ENCODE assay signal across 8 mouse cellular contexts in the genomic region with DNA sequence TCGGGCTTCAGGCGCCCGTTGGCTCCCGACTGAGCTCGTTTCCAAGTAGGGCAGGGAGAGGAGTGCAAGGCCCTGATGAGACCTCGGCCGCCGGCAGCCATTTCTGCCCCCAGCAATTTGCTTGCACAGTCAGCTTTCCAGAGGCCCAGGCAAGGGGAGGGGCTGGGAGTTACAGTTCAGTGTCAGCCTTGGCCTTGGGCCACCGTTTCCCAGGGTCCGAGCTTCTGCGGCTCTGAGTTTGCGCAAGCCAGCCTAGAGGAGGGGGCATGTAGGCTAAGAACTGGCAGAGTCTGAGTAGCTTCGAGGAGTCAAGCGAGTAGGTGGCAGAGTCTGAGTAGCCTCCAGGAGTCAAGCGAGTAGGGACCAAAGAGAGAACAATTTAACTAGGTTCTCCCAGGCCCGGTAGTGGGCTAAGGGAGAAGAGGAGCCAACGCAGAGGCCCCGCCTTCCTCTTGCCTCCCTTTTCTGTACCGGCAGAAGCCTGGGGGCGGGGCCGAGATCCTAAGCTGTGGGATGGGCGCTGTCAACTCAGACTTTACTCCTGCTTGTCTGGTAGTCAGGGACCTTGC. TPM values are rescaled to one million over a fixed set of nuclear protein-coding genes. Genes with fewer than 3 reads are reported as not detected.
DNase-seq lines count a peak whose midpoint lies in the region; ATAC-seq and TF ChIP-seq lines count a peak whose summit lies in the region.

A gene (minus strand): TSS at position 413 of the 569 bp plus-strand sequence.

- peak within 1 kb of the TSS; percentile 47 for H3K4me2 ChIP-seq in forebrain, postnatal 0 days (ENCODE audit: low read depth)
- H3K4me2 ChIP-seq in neural tube, embryonic 15.5 days: peak within 1 kb of the TSS; percentile 59

- H3K4me3 ChIP-seq in forebrain, postnatal 0 days (ENCODE audit: low read depth, low read length): peak within 1 kb of the TSS; percentile 21
- H3K4me3 ChIP-seq in layer of hippocampus, adult 2 months: peak within 1 kb of the TSS; percentile 42
- H3K4me3 ChIP-seq in neural tube, embryonic 15.5 days (replicated peaks): peak within 1 kb of the TSS; percentile 36

- H3K9ac ChIP-seq in forebrain, postnatal 0 days: peak within 1 kb of the TSS; percentile 45; the same call in 1 of the 2 replicates
- H3K9ac ChIP-seq in neural tube, embryonic 15.5 days (replicated peaks): peak within 1 kb of the TSS; percentile 41

- WGBS in forebrain, postnatal 0 days: 6% methylated on average over 22 of the region's 22 CpGs
- 4% methylated on average over 22 of the region's 22 CpGs for WGBS in neural tube, embryonic 15.5 days

- DNase-seq in NIH3T3 (ENCODE audit: low read depth): peak; percentile 95
- peak; percentile 52 for DNase-seq in cerebellum, adult 9-10 months
- peak; percentile 81 for DNase-seq in forebrain, postnatal 0 days
- DNase-seq in heart, postnatal 36 days: peak; percentile 80 to 85
- DNase-seq in layer of hippocampus, adult 2 months (ENCODE audit: low spot score in 2 of 2): peak; percentile 42 to 44
- DNase-seq in lung, adult 18-20 months: peak; percentile 84 to 87
- DNase-seq in thymus, postnatal 0 days (ENCODE audit: low spot score): peak; percentile 35

- intact Hi-C loops in heart, postnatal 36 days (cut with DNase I): loop anchor here (2.0 to 5.0 kb wide), 2 partner anchors 26 to 235 kb away; a partner anchor contains a TSS

- peak; percentile 86 for ATAC-seq in forebrain, postnatal 0 days
- ATAC-seq in neural tube, embryonic 15.5 days (ENCODE audit: low FRiP score): peak; percentile 82

- TF ChIP-seq CTCF in forebrain, postnatal 0 days (IDR thresholded peaks at IDR 0.05; ENCODE audit: low read depth): no peak
- TF ChIP-seq CTCF in layer of hippocampus, adult 2 months (conservative IDR thresholded peaks at IDR 0.05): no peak

- no peaks in the 10 kb centered on the region for H3K36me3 ChIP-seq in forebrain, postnatal 0 days (ENCODE audit: insufficient read depth)
- no peaks in the 10 kb centered on the region for H3K36me3 ChIP-seq in neural tube, embryonic 15.5 days

- no peaks in the 10 kb centered on the region for H3K9me3 ChIP-seq in forebrain, postnatal 0 days (ENCODE audit: low read length)
- no peaks in the 10 kb centered on the region for H3K9me3 ChIP-seq in neural tube, embryonic 15.5 days (replicated peaks)

- H3K27me3 ChIP-seq in forebrain, postnatal 0 days (ENCODE audit: insufficient read depth, low read length): no peaks in the 10 kb centered on the region
- H3K27me3 ChIP-seq in neural tube, embryonic 15.5 days (replicated peaks): no peaks in the 10 kb centered on the region

- H3K27ac ChIP-seq in forebrain, postnatal 0 days (ENCODE audit: low read depth, low read length): peak within 1 kb of the TSS; percentile 42; the same call in 1 of the 2 replicates
- H3K27ac ChIP-seq in layer of hippocampus, adult 2 months: peak within 1 kb of the TSS; percentile 68
- H3K27ac ChIP-seq in neural tube, embryonic 15.5 days (replicated peaks): peak within 1 kb of the TSS; percentile 76

- H3K4me1 ChIP-seq in forebrain, postnatal 0 days (ENCODE audit: insufficient read depth): peaks cover 9% of the 10 kb centered on the region; the same call in 1 of the 2 replicates
- H3K4me1 ChIP-seq in neural tube, embryonic 15.5 days: peaks cover 24% of the 10 kb centered on the region

RNA-seq across cellular contexts. Expression of the gene that starts here (rescaled TPM):
- total RNA-seq in forebrain, postnatal 0 days (2014; rRNA removed): 1.3 and 2.6 TPM in 2 replicates
- 1.8 and 2.7 TPM in 2 replicates for polyA plus RNA-seq in forebrain, postnatal 0 days (2015; fragmentation: Nextera tagmentation; extraction: Ambion mirVana)
- total RNA-seq in heart, postnatal 36 days (2021): 1 to 10 TPM; 4.6 to 4.7 TPM
- 1 to 10 TPM; 2.7 to 3.2 TPM for total RNA-seq in layer of hippocampus, adult 2 months (2021)
- polyA plus RNA-seq in neural tube, embryonic 15.5 days (2015; fragmentation: Nextera tagmentation; extraction: Ambion mirVana): 1.5 and 2.1 TPM in 2 replicates
- 0.69 and 0.89 TPM in 2 replicates for polyA plus RNA-seq in thymus, postnatal 0 days (2015; fragmentation: Nextera tagmentation; extraction: Ambion mirVana)

Comparison
In these comparisons a context has a peak if more than half of its experiments do, and no peak if none do; other contexts are left out.
1. Peak in every context shown above with its lines: DNase-seq, ATAC-seq, H3K4me3 ChIP-seq and H3K27ac ChIP-seq.
2. Peak in DNase-seq in thymus, postnatal 0 days; RNA of the gene not detected or under 1 TPM.
3. DNase-seq: peak in every context shown above with its lines; median percentile 95 in NIH3T3; 86 in lung, adult 18-20 months; 82 in heart, postnatal 36 days; 81 in forebrain, postnatal 0 days; 52 in cerebellum, adult 9-10 months; 43 in layer of hippocampus, adult 2 months; 35 in thymus, postnatal 0 days.